Mouse (Mus musculus): Measurements from ENCODE around the gene Fam160b1. TPM values are rescaled to one million over a fixed set of nuclear protein-coding genes. Genes with fewer than 3 reads are reported as not detected.

The Fam160b1 gene
- polyA plus RNA-seq, 1 experiment from 2014 or later, result 21.5 TPM

GRCm38 (mm10) chr19:57357244-57357643 lies 3.2 kb upstream of the Fam160b1 start:
- POLR2A ChIA-PET, result no interaction called here
- in situ Hi-C loops (cut with MboI; ENCODE audit: low pct_unique_long_range_greater_than_20kb), result no loop called here
- ATAC-seq, result no peak
- H3K27me3 ChIP-seq, result no peaks in the 10 kb centered on the region
- TF ChIP-seq CTCF (IDR thresholded peaks at IDR 0.05), result no peak
- DNase-seq (ENCODE audit: low read depth, low spot score), result no peak
- CTCF ChIA-PET, result no interaction called here

DNA sequence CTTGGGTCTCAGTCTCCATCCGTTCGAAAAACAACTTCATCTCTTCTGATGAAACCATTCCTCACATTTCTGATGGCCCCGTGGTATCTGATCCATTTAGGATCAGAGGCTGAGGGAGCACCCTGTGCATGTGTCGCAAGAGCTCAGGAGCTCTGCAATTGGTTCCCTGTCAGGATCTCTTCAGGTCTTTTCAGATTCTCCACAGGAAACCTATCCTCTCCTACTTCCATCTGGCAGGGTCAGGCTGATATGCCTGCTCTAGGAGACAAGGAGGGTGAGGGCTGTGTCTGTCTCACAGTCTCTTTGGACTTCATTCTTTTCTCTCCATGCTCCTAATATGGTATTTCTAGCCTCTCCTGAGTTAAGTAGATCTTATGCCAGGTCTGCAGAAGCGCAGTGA lies 2.7 kb upstream of the Fam160b1 start:
- TF ChIP-seq CTCF (IDR thresholded peaks at IDR 0.05), result no peak
- in situ Hi-C loops (cut with MboI; ENCODE audit: low pct_unique_long_range_greater_than_20kb), result no loop called here
- ChIA-PET POLR2A (no interaction called here), CTCF (no interaction called here)
- no peaks in the 10 kb centered on the region for H3K27me3 ChIP-seq
- ATAC-seq, result no peak
- no peak for DNase-seq (ENCODE audit: low read depth, low spot score)

DNA sequence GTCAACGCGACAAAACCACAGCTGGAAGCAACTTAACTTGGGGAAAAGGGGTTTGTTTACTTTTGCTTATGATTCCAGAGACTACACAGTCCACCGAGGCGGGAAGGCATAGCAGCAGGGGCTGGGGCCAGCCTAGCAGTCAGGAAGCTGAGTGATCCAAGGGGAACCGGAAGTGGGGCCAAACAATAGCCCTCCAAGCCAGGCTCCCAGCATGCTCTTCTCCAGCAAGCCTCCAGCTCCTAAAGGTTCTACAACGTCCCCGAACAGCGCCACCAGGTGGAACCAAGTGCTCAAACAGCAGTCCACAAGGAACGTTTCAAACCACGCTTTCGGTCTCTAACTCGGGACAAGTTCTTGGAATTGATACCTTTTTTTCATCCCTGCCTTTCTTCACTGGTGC lies 2.2 kb upstream of the Fam160b1 start:
- CTCF ChIA-PET, result interaction anchor here (1.4 kb wide), 1 partner anchor 97 kb away, joined by 3 read pairs; no protein-coding TSS in a partner anchor
- no peak for DNase-seq (ENCODE audit: low read depth, low spot score)
- POLR2A ChIA-PET, result no interaction called here
- peak; percentile 36 for TF ChIP-seq CTCF (IDR thresholded peaks at IDR 0.05)
- no peaks in the 10 kb centered on the region for H3K27me3 ChIP-seq
- ATAC-seq, result no peak
- in situ Hi-C loops (cut with MboI; ENCODE audit: low pct_unique_long_range_greater_than_20kb), result no loop called here

GRCm38 (mm10) chr19:57358836-57359598 lies 1.5 kb upstream of the Fam160b1 start:
- ATAC-seq (no peak), DNase-seq (ENCODE audit: low read depth, low spot score) (no peak)
- TF ChIP-seq CTCF (IDR thresholded peaks at IDR 0.05), result no peak
- in situ Hi-C loops (cut with MboI; ENCODE audit: low pct_unique_long_range_greater_than_20kb), result no loop called here
- ChIA-PET CTCF (interaction anchor here (0.7 to 2.7 kb wide), 5 partner anchors 9 to 320 kb away, joined by 3 to 10 read pairs (median 3); no protein-coding TSS in a partner anchor), POLR2A (no interaction called here)
- no peaks in the 10 kb centered on the region for H3K27me3 ChIP-seq

GRCm38 (mm10) chr19:57359701-57360326 lies 666 bp upstream of the Fam160b1 start:
- in situ Hi-C loops (cut with MboI; ENCODE audit: low pct_unique_long_range_greater_than_20kb), result no loop called here
- DNase-seq (ENCODE audit: low read depth, low spot score), result no peak
- ATAC-seq, result no peak
- no peaks in the 10 kb centered on the region for H3K27me3 ChIP-seq
- CTCF ChIA-PET, result interaction anchor here (0.7 to 2.7 kb wide), 9 partner anchors 10 to 321 kb away, joined by 3 to 10 read pairs (median 3); partner anchors contain the start of gene Ablim1
- POLR2A ChIA-PET, result interaction anchor here (1.0 kb wide), 1 partner anchor 198 kb away, joined by 5 read pairs; no protein-coding TSS in a partner anchor
- peak; percentile 56 for TF ChIP-seq CTCF (IDR thresholded peaks at IDR 0.05)

DNA sequence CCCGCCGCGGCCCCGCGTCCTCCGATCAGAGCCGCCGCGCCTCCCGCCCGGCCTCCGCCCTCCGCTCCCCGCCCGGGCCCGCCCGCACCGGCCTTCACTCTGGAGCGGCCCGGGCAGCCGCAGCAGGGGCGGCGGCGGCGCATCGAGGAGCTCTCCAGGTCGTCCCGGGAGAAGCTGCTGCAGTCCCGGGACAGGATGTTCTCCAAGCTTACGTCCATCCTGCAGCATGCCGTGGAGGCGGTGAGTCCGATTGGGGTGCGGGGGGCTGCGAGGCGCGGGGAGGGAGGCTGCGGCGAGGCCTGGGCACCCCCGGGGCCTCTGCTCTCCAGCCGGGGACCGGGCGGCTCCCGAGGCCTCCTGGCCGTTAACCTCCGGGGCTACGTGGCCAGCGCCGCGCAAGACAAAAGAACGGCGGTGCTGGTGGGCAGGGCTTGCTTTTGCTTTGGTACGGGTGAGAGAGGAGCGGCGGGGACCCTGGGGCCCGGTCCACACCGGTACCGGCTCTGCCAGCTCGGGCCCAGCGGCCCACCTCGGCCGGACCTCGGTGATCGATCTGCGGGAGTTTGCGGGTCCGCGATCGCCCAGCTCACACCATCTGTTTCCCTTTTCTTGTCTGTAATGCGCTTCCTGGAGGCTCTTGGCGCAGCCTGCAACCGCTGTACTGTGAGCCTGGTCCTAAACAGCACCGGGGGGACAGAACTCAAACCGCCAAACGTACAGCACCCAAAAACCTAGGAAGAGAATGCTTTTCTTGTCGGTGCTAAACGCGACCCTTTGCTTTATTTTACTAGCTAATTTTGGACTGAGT lies 855 bp downstream of the Fam160b1 start:
- CTCF ChIA-PET, result interaction anchor here (0.6 to 2.7 kb wide), 6 partner anchors 18 to 199 kb away, joined by 3 to 10 read pairs (median 3); partner anchors contain the start of gene Ablim1
- ATAC-seq, result peak; percentile 27
- in situ Hi-C loops (cut with MboI; ENCODE audit: low pct_unique_long_range_greater_than_20kb), result no loop called here
- DNase-seq (ENCODE audit: low read depth, low spot score), result no peak
- H3K27me3 ChIP-seq, result no peaks in the 10 kb centered on the region
- POLR2A ChIA-PET, result interaction anchor here (0.8 kb wide), 2 partner anchors 90 to 231 kb away, joined by 3 read pairs; no protein-coding TSS in a partner anchor
- no peak for TF ChIP-seq CTCF (IDR thresholded peaks at IDR 0.05)

DNA sequence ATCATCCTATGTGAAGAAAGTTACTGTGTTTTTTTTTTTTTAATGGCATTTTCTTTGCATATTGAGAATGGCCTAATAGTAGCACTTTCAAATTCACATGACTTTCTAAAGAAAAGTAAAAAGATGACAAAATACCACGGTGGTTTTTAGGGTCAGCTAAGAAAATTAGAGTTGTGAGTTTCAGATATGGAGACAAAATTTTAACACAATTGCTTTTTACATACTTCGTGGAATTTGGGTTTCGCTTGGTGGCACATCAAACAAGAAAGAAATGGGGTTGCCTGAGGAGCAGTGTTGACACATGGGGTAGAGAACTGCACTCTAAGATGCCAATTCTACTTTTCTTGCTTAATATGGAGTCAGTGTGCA lies 1.4 kb downstream of the Fam160b1 start:
- no peak for TF ChIP-seq CTCF (IDR thresholded peaks at IDR 0.05)
- POLR2A ChIA-PET, result interaction anchor here (0.8 kb wide), 2 partner anchors 91 to 231 kb away, joined by 3 read pairs; no protein-coding TSS in a partner anchor

GRCm38 (mm10) chr19:57362586-57362985 lies 2.1 kb downstream of the Fam160b1 start:
- in situ Hi-C loops (cut with MboI; ENCODE audit: low pct_unique_long_range_greater_than_20kb), result no loop called here
- DNase-seq (ENCODE audit: low read depth, low spot score) (no peak), ATAC-seq (no peak)
- POLR2A ChIA-PET, result no interaction called here
- CTCF ChIA-PET, result interaction anchor here (0.7 to 1.3 kb wide), 2 partner anchors 12 to 16 kb away, joined by 3 read pairs; no protein-coding TSS in a partner anchor
- H3K27me3 ChIP-seq, result no peaks in the 10 kb centered on the region
- TF ChIP-seq CTCF (IDR thresholded peaks at IDR 0.05), result no peak

More for the DNA sequence above, 1.4 kb downstream of the Fam160b1 start:
- ATAC-seq (no peak), DNase-seq (ENCODE audit: low read depth, low spot score) (no peak)
- H3K27me3 ChIP-seq, result no peaks in the 10 kb centered on the region
- CTCF ChIA-PET, result interaction anchor here (1.3 kb wide), 1 partner anchor 17 kb away, joined by 3 read pairs; no protein-coding TSS in a partner anchor
- in situ Hi-C loops (cut with MboI; ENCODE audit: low pct_unique_long_range_greater_than_20kb), result no loop called here

DNA sequence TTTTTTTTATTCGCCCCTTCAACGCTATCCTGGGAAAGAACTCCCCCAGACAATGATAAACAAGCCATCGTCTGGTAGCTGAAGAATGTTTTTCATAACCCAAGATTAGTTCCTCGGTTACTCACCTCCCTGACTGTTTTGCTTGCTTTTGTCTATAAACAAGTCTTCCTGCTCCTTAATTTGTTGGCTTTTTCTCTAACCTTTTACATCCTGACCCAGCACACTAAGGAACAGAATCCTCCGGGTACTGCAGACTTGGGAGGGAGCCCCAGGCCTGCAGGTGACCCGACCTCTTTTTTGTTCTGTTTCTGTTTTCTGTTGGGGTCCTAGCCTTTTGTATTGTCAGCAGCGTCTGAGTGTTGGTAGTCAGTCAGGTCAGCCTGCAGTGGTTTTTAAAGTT lies 2.6 kb downstream of the Fam160b1 start:
- DNase-seq (ENCODE audit: low read depth, low spot score), result no peak
- CTCF ChIA-PET, result interaction anchor here (0.7 kb wide), 1 partner anchor 11 kb away, joined by 3 read pairs; no protein-coding TSS in a partner anchor
- TF ChIP-seq CTCF (IDR thresholded peaks at IDR 0.05), result no peak
- POLR2A ChIA-PET, result no interaction called here
- no peaks in the 10 kb centered on the region for H3K27me3 ChIP-seq
- no peak for ATAC-seq
- in situ Hi-C loops (cut with MboI; ENCODE audit: low pct_unique_long_range_greater_than_20kb), result no loop called here

DNA sequence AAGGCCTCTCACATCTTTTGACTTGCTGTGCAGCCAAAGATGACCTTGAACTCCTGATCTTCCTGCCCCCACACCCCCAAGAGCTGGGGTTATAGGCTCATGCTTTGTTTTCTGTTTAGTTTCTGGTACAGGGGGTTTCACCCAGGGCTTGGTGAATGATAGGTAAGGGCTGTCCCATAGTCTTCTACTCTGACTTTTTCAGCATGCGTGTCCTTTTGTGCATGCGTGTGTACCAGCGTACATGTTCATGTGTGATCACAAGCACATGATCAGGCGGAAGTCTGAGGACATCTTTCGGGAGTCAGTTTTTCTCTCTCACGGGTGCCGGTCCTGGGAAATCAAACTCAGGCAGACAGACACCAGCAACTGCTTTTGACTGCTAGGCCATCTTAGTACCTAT lies 3.1 kb downstream of the Fam160b1 start:
- ChIA-PET POLR2A (no interaction called here), CTCF (interaction anchor here (1.1 kb wide), 1 partner anchor 937 kb away, joined by 3 read pairs; no protein-coding TSS in a partner anchor)
- no peaks in the 10 kb centered on the region for H3K27me3 ChIP-seq
- in situ Hi-C loops (cut with MboI; ENCODE audit: low pct_unique_long_range_greater_than_20kb), result no loop called here
- ATAC-seq (no peak), DNase-seq (ENCODE audit: low read depth, low spot score) (no peak)
- TF ChIP-seq CTCF (IDR thresholded peaks at IDR 0.05), result no peak
